Mouse (Mus musculus) forebrain, embryonic 15.5 days (tissue): ENCODE measurements around the gene Eif6. TPM values are rescaled to one million over a fixed set of nuclear protein-coding genes. Genes with fewer than 3 reads are reported as not detected.
A peak's percentile ranks its signal among the peaks of the same experiment; 100 is the strongest.

Experiments
- ATAC-seq: fragments of 200-750 bp; cut with Nextera tagmentation; replicated peaks from 2 replicates; pipeline ENCODE4 v1.8.0; 2017; ENCODE audit warnings: mild to moderate bottlenecking, moderate TSS enrichment, moderate library complexity
- H3K27ac ChIP-seq: fragments of 300-500 bp; sonication (generic); replicated peaks from 2 replicates; pipeline ENCODE4 v1.5.1; 2015; ENCODE audit warnings: mild to moderate bottlenecking, inconsistent platforms
- H3K27me3 ChIP-seq: fragments of 300-500 bp; sonication (generic); 2 replicates; pipeline ENCODE4 v1.6.1; 2015; ENCODE audit warnings: inconsistent platforms
- H3K36me3 ChIP-seq: fragments of 300-500 bp; sonication (generic); 2 replicates; pipeline ENCODE4 v1.6.1; 2015; ENCODE audit warnings: mild to moderate bottlenecking, inconsistent platforms
- H3K4me1 ChIP-seq: fragments of 300-500 bp; sonication (generic); 2 replicates; pipeline ENCODE4 v1.6.1; 2015; ENCODE audit warnings: inconsistent platforms
- H3K4me2 ChIP-seq: fragments of 300-500 bp; sonication (generic); replicated peaks from 2 replicates; pipeline ENCODE4 v1.6.1; 2015; ENCODE audit warnings: mild to moderate bottlenecking, inconsistent platforms
- H3K4me3 ChIP-seq: fragments of 300-500 bp; sonication (generic); 2 replicates; pipeline ENCODE4 v1.5.1; 2015; ENCODE audit warnings: mild to moderate bottlenecking, inconsistent platforms
- H3K9ac ChIP-seq: fragments of 300-500 bp; sonication (generic); replicated peaks from 2 replicates; pipeline ENCODE4 v1.6.1; 2015; ENCODE audit warnings: mild to moderate bottlenecking, inconsistent platforms
- H3K9me3 ChIP-seq: fragments of 300-500 bp; sonication (generic); 2 replicates; pipeline ENCODE4 v1.6.1; 2016; ENCODE audit warnings: inconsistent platforms
- WGBS: fragments of 180-500 bp; shearing (Covaris S2); methylation state at CpG from one replicate; pipeline ENCODE4 v1.1.7; 2015; ENCODE audit warnings: mixed read lengths; 5-methylcytosine and 5-hydroxymethylcytosine counted together
- polyA plus RNA-seq: library from polyadenylated mRNA; unstranded; fragments of >200 nt; fragmentation: Nextera tagmentation; extraction: Ambion mirVana; gene quantifications from 2 replicates; pipeline ENCODE4 v1.2.1, GENCODE M21; 2015

Eif6 gene
- polyA plus RNA-seq, 1 experiment from 2014 or later, result 159 TPM

- H3K36me3 ChIP-seq, result no peaks in the 10 kb centered on the region
- no peak overlapping the region for H3K9ac ChIP-seq
- no peak overlapping the region for H3K27ac ChIP-seq
- no peaks in the 10 kb centered on the region for H3K9me3 ChIP-seq
- 79% methylated on average over 4 of the region's 4 CpGs for WGBS
- H3K27me3 ChIP-seq, result peaks cover 7% of the 10 kb centered on the region; the same call in 1 of the 2 replicates
- H3K4me3 ChIP-seq, result no peak overlapping the region
- peaks cover 32% of the 10 kb centered on the region for H3K4me1 ChIP-seq
- no peak overlapping the region for H3K4me2 ChIP-seq
- ATAC-seq, result no peak
Measured at GRCm38 (mm10) chr2:155777688-155777985, 49.1 kb downstream of the Eif6 start.

GRCm38 (mm10) chr2:155776824-155777687 is 49.7 kb downstream of the Eif6 start:
- no peaks in the 10 kb centered on the region for H3K36me3 ChIP-seq
- H3K4me1 ChIP-seq, result peaks cover 32% of the 10 kb centered on the region
- H3K4me2 ChIP-seq, result peak overlapping the region; percentile 62; the same call in 1 of the 2 replicates
- 66% methylated on average over 10 of the region's 10 CpGs for WGBS
- H3K9me3 ChIP-seq, result no peaks in the 10 kb centered on the region
- H3K27me3 ChIP-seq, result peaks cover 7% of the 10 kb centered on the region; the same call in 1 of the 2 replicates
- no peak for ATAC-seq
- H3K27ac ChIP-seq, result no peak overlapping the region
- H3K4me3 ChIP-seq, result no peak overlapping the region
- H3K9ac ChIP-seq, result peak overlapping the region; percentile 91; the same call in 1 of the 2 replicates

DNA sequence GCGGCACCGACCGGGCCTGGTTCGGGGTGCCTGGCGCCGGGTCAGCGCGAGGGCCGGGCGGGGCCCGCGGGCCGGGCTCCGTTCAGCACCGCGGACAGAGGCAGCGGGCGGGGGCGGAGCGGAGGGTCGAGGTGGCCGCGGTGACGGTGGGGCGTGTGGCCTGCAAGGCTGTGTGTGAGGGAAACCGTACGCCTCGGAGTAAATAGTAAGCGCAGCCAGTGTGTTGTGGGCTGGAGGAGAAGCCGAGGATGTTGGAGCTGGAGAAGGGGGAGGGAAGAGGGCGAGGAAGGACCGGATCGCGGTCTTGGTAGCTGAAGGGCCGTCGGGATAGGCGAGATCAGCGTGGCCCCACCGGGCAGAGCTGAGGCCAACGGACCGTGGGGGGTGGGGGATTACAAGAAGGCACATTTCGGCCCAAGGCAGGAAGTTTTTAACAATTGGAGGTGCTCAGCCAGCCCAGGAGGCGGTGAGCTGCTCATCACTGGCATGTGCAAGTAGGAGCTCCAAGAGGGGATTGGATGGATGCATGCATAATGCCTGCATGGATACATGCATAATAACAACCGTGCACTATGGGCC is 51.0 kb downstream of the Eif6 start:
- Histone ChIP-seq H3K4me2 (peak overlapping the region; percentile 62), H3K9me3 (no peaks in the 10 kb centered on the region), H3K9ac (peak overlapping the region; percentile 91), H3K27me3 (peaks cover 7% of the 10 kb centered on the region; the same call in 1 of the 2 replicates), H3K4me1 (peaks cover 32% of the 10 kb centered on the region), H3K4me3 (peak overlapping the region; percentile 90), H3K27ac (peak overlapping the region; percentile 84), H3K36me3 (no peaks in the 10 kb centered on the region)
- under 1% methylated on average over 44 of the region's 44 CpGs for WGBS
- ATAC-seq, result peak; percentile 82

- ATAC-seq, result no peak
- WGBS, result 1% methylated on average over 66 of the region's 100 CpGs
- peak within 1 kb of the TSS; percentile 84 for H3K27ac ChIP-seq
- peak within 1 kb of the TSS; percentile 90 for H3K4me3 ChIP-seq
- peak within 1 kb of the TSS; percentile 91 for H3K9ac ChIP-seq
- H3K4me2 ChIP-seq, result peak within 1 kb of the TSS; percentile 62
- peaks cover 7% of the 10 kb centered on the region; the same call in 1 of the 2 replicates for H3K27me3 ChIP-seq
- H3K4me1 ChIP-seq, result peaks cover 32% of the 10 kb centered on the region
- H3K9me3 ChIP-seq, result no peaks in the 10 kb centered on the region
- H3K36me3 ChIP-seq, result no peaks in the 10 kb centered on the region
Measured at GRCm38 (mm10) chr2:155774927-155775684, 51.6 kb downstream of the Eif6 start, which contains the start of gene Mmp24. Mmp24 (plus strand) TSS chr2:155775342.

DNA sequence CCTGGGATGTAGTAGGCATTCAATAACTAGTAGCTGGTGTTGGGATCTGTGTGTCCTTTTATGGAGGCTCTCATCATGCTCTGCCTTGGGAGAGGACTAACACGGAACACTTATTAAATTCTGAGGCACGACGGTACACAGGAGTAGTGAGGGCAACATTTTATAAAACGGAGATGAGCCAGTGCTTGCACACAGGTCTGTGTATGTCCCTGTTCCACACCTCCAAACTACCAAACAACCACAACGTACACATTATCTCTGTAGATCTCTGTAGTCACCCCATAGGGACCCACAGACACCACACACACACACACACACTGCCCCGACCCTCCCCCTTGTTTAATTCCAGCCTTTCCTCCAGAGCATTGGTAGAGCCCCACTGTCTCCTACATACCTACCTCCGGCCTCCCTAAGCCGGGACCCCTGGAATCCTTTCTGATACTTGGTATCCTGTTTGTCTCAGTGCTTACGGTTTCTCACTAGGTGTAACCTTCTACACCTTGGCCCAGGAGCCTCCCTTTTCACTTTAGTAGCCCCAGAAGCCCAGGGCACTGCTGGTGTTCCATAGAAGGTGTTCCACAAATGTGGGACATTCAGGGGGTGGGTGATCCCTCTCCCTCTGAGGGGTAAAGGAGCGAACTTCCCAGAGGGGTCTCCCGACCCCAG is 52.3 kb downstream of the Eif6 start:
- Histone ChIP-seq H3K27me3 (peaks cover 7% of the 10 kb centered on the region; the same call in 1 of the 2 replicates), H3K9ac (peak overlapping the region; percentile 91; the same call in 1 of the 2 replicates), H3K4me1 (peaks cover 28% of the 10 kb centered on the region), H3K4me3 (peak overlapping the region; percentile 90), H3K4me2 (peak overlapping the region; percentile 61), H3K27ac (no peak overlapping the region), H3K9me3 (no peaks in the 10 kb centered on the region), H3K36me3 (no peaks in the 10 kb centered on the region)
- no peak for ATAC-seq
- 62% methylated on average over 11 of the region's 11 CpGs for WGBS

DNA sequence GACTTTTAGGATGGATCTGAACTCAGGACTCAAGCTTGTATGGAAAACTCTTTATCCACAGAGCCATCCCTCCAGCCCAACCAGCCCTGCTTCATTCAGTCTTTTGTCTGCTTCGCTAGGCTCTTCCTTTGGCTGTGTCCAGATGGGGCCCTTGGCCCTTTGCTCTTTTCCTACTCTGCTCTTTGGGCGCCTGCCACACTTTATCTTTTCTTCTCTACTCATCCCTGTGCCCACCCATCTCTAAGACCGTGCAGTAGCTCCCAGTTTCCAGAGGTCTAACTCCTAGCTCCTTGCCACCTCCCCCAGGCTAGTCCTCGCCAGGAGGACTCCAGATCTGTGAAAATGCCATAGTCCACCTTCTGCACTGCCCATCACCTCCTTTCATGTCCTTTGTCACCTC is 53.1 kb downstream of the Eif6 start:
- Histone ChIP-seq H3K27ac (no peak overlapping the region), H3K9me3 (no peaks in the 10 kb centered on the region), H3K36me3 (no peaks in the 10 kb centered on the region), H3K4me3 (no peak overlapping the region), H3K4me1 (peaks cover 25% of the 10 kb centered on the region), H3K27me3 (peaks cover 7% of the 10 kb centered on the region; the same call in 1 of the 2 replicates), H3K9ac (no peak overlapping the region), H3K4me2 (no peak overlapping the region)
- WGBS, result 66% methylated on average over 4 of the region's 4 CpGs
- ATAC-seq, result no peak

Other genes starting within 250 kb of the Eif6 start
- 12.8 and 15.6 TPM in 2 replicates for gene Gss, start 234.1 kb downstream of the Eif6 start, polyA plus RNA-seq
- 0.29 and 0.59 TPM in 2 replicates for gene Myh7b, start 215.7 kb downstream of the Eif6 start, polyA plus RNA-seq
- 172 and 180 TPM in 2 replicates for gene Trpc4ap, start 134.5 kb downstream of the Eif6 start, polyA plus RNA-seq
- 42.4 and 46.5 TPM in 2 replicates for gene Edem2, start 97.5 kb downstream of the Eif6 start, polyA plus RNA-seq
- not detected in 2 replicates for gene Gm17581, start 91.1 kb downstream of the Eif6 start, polyA plus RNA-seq
- gene Procr, start 75.8 kb downstream of the Eif6 start, polyA plus RNA-seq, result 1.9 and 2.7 TPM in 2 replicates
- 13.1 TPM in 2 replicates for gene Mmp24, start 51.6 kb downstream of the Eif6 start, polyA plus RNA-seq
- 30.5 and 32.5 TPM in 2 replicates for gene BC029722, start 7.5 kb downstream of the Eif6 start, polyA plus RNA-seq
- 0.57 and 0.61 TPM in 2 replicates for gene Fam83c, start 7.9 kb upstream of the Eif6 start, polyA plus RNA-seq
- gene Uqcc1, start 103.4 kb upstream of the Eif6 start, polyA plus RNA-seq, result 63.5 and 79.0 TPM in 2 replicates
- gene Gm15557, start 113.8 kb upstream of the Eif6 start, polyA plus RNA-seq, result not detected in 2 replicates
- 2.4 and 4.3 TPM in 2 replicates for gene Gdf5, start 118.4 kb upstream of the Eif6 start, polyA plus RNA-seq
- gene Cep250, start 129.5 kb upstream of the Eif6 start, polyA plus RNA-seq, result 18.9 and 19.2 TPM in 2 replicates
- 1.8 TPM in 2 replicates for gene 6430550D23Rik, start 181.1 kb upstream of the Eif6 start, polyA plus RNA-seq
- gene Ergic3, start 181.1 kb upstream of the Eif6 start, polyA plus RNA-seq, result 341 and 364 TPM in 2 replicates
- not detected in 2 replicates for gene Fer1l4, start 226.0 kb upstream of the Eif6 start, polyA plus RNA-seq
- 6.1 and 6.4 TPM in 2 replicates for gene Spag4, start 238.2 kb upstream of the Eif6 start, polyA plus RNA-seq